Mouse (Mus musculus) heart, adult 2 months (tissue): Measurements from ENCODE around the gene Gpd2.

Experiments used
- CTCF ChIP-seq: fragments of 200-600 bp; IDR thresholded peaks from 2 replicates; pipeline ENCODE4 v1.8.1; 2022; ENCODE audit warnings: antibody characterized with exemption, mild to moderate bottlenecking, moderate library complexity
- EP300 ChIP-seq: fragments of 200-500 bp; IDR thresholded peaks from 2 replicates; pipeline ENCODE4 v1.6.1; 2011; ENCODE audit warnings: low read depth, low read length, control low read depth; ENCODE audit not compliant: insufficient read depth

GRCm38 (mm10) chr2:57353722-57354432 is 116.4 kb downstream of the Gpd2 start:
- TF ChIP-seq EP300 (no peak), CTCF (no peak)
